Mouse (Mus musculus): ENCODE measurements at regions not wholly inside any gene's neighbourhood (a gene's known extent, or its start where the extent isn't known, plus 50 kb on each side); places are given as distances from the start of the nearest gene placed in this dataset.
A peak's percentile ranks its signal among the peaks of the same experiment; 100 is the strongest.

DNA sequence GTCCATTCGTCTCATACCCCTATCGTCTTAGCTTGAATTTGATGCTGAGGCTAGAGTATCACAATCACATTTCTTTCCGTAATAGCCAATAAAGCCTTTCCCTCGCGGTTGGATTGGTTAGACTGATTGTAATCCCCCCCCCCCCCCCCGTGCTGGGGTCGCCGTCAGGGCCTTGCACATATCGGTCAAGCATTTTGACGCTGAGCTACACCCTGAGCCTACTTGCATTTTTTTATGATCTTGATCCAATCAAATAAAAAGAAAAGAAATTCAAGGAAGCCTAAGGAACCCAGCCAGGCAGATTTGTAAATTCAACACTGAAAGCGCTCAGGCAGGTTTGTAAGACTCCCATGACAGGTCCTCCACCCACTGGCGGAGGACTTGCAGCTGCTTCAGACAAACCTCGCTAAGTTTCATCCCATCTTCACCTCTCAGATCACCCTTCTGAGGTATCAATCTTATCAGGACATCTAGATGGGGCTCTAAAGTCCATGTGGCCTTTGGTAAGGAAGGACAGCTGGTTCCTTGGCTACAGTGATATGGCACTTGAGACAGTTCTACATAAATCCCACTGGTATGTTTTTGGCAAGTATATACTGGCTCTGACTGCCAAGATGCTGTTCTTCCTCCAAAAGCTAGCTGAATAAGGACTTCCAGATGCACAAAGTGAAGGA lies 66.8 kb upstream of the Cd93 start:
- H3K27ac ChIP-seq = no peak overlapping the region
- no peak for DNase-seq (ENCODE audit: low spot score in 2 of 2)
- no peak for TF ChIP-seq CTCF (conservative IDR thresholded peaks at IDR 0.05)
- H3K4me3 ChIP-seq = no peak overlapping the region

DNA sequence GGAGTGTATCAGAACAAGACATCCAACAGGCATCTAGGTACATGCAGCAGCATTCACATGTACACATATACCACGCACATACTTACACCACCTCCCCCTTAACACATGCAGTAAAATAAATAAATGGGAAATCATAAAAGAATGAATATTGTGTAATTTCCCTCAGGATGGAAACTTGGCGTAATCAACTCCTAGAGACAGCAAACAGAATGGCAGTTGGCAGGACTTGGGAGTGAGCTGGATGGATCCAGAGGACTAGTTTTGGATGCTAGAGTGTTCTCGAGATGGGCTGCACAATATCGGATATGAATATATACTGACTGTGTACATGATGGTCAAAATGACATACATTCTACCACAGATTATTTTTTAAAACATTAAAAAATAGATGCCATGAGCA lies 66.0 kb upstream of the Cd93 start:
- TF ChIP-seq CTCF (conservative IDR thresholded peaks at IDR 0.05) = no peak
- Histone ChIP-seq H3K4me3 (no peak overlapping the region), H3K27ac (no peak overlapping the region)
- no peak for DNase-seq (ENCODE audit: low spot score in 2 of 2)

DNA sequence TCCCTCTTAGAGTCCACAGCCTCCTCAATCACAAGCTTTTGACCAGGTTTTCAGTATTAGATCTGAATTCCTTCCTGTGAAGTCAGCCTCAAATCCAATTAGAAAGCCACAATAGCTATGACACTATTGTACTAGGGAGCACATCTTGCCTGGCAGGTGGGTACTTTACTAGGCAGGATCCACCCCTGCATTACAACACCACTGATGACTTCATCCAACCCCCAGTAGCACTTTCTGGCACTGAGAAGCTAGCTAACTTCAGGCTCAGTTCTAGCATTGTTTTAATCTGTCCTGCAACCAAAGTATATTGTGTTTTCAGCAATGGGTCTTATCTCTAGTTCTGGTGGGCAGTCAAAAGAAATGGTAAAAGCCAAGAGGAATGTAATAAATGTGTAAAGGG lies 64.2 kb upstream of the Cd93 start:
- no peak for DNase-seq (ENCODE audit: low spot score in 2 of 2)
- Histone ChIP-seq H3K4me3 (no peak overlapping the region), H3K27ac (no peak overlapping the region)
- TF ChIP-seq CTCF (conservative IDR thresholded peaks at IDR 0.05) = no peak

DNA sequence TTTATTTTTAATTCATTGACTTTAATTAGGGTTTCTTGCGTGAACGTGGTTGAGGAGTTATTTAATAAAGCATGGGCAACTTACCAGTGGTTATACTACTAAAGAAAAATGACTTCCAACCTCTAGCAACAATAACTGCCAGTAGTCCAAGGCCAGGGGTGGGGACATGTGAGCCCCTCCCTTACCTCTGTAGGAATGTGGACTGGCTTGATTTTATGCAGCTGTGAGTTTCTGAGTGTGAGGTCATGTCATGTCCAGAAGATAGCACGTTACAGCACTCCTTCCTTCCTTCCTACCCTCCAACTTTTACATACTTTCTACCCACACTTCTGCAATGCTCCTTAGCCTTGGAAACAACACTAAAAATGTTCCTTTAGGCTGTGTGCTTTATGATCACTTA lies 63.6 kb upstream of the Cd93 start:
- no peak for DNase-seq (ENCODE audit: low spot score in 2 of 2)
- no peak overlapping the region for H3K4me3 ChIP-seq
- H3K27ac ChIP-seq = no peak overlapping the region
- no peak for TF ChIP-seq CTCF (conservative IDR thresholded peaks at IDR 0.05)

DNA sequence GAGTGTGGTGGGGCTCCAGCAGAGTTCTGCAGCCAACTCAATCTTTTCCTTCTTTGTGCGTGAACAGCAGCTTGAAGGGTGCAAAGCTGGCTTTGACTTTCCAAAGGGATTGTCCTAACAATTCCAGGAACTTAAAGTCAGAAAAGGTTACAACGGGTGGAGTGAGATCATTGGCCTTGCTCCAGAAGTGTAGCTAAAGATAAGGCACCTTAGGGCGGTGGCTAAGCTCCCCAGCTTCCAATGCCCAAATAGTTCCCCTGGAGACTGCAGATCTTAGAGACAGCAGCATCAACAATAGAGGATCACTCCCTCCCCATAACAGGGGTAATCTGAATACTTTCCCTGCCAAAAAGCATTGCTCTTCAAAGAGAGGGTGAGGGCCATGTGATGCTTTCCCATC lies 62.3 kb upstream of the Cd93 start:
- DNase-seq (ENCODE audit: low spot score in 2 of 2) = no peak
- Histone ChIP-seq H3K27ac (no peak overlapping the region), H3K4me3 (no peak overlapping the region)
- TF ChIP-seq CTCF (conservative IDR thresholded peaks at IDR 0.05) = no peak

DNA sequence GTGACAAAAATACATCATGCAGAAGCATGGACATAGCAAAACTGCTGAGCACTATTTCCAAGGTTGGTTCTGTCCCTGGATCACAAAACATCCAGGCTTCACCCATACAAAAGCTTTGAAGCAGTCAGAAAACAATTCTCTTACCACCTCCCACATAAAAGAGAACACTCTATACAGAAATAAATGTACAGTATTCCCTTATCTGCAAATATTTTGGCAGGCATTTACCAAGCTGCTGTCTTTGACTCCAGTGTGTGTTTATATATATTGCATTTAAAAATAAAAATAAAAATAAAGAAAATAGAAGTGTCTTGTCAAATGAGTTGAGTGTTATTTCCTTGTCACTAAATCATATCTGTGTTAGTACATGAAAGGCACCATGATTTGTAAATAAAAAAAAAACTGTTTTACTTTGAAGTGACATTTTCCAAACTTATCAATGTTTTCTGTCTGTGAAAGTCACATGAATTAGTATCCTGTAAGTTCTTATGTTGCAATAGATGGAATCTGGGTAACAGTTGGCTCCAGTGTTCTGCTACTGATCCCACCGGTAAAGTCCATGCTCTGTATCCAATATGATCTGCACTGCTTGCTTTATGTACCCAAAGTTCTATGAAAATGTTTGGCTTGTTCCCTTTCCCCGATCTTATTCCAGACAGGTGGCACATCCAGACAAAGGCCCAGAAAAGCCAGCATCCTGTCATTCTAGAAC lies 59.9 kb upstream of the Cd93 start:
- DNase-seq (ENCODE audit: low spot score in 2 of 2) = no peak
- TF ChIP-seq CTCF (conservative IDR thresholded peaks at IDR 0.05) = no peak
- Histone ChIP-seq H3K27ac (no peak overlapping the region), H3K4me3 (no peak overlapping the region)

DNA sequence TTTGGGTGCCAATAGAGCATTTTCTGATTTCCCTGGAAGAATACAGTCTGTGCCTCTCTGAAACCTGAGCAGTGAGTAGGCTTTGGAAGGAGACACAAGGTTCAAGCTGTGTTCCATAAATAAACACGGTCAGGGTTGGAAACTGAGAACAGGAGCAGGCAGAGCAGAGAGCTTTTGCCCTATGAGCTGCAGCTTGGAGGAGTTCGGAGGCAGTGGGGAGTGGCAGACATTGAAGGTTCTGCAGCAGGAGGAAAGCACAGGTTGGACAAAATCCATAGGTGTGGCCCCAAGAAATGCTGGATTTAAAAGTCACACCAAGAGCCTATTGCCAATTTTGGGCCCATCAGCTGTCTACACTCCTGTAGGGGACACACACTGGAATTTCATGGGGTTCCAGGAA lies 59.0 kb upstream of the Cd93 start:
- no peak for TF ChIP-seq CTCF (conservative IDR thresholded peaks at IDR 0.05)
- DNase-seq (ENCODE audit: low spot score in 2 of 2) = no peak
- Histone ChIP-seq H3K4me3 (no peak overlapping the region), H3K27ac (no peak overlapping the region)

DNA sequence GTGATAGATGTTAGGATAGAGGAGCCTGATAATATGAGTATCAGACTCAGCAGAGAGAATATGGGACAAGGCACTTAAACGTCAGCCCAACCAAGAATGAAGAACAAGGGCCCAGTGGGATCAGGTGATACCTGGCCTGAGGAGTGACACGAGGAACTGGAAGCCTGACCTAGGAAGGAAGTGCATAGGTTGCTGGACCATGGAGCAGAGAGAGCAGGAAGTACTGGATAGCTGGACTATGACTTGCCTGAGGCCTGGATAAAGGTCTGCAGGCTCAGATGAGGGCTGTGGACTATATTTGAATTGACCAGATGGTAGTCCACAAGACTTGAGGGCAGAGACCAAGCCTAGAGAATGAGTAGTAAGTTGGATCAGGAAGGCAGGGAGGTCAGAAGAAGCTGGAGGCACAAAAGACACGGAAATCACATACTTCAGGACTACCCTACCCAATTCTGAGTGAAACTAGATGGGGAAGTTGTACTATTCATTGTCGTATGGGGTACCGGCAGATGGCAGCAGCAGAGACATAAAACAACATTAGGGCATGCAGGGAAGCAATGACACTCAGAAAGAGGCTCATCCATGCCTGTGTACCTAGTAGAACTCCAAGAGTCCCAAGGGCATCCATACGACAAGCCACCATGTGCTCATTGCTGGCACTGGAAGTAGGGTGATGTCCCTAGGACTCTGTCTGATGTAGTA lies 57.0 kb upstream of the Cd93 start:
- Histone ChIP-seq H3K27ac (no peak overlapping the region), H3K4me3 (no peak overlapping the region)
- no peak for DNase-seq (ENCODE audit: low spot score in 2 of 2)
- TF ChIP-seq CTCF (conservative IDR thresholded peaks at IDR 0.05) = peak; percentile 42

DNA sequence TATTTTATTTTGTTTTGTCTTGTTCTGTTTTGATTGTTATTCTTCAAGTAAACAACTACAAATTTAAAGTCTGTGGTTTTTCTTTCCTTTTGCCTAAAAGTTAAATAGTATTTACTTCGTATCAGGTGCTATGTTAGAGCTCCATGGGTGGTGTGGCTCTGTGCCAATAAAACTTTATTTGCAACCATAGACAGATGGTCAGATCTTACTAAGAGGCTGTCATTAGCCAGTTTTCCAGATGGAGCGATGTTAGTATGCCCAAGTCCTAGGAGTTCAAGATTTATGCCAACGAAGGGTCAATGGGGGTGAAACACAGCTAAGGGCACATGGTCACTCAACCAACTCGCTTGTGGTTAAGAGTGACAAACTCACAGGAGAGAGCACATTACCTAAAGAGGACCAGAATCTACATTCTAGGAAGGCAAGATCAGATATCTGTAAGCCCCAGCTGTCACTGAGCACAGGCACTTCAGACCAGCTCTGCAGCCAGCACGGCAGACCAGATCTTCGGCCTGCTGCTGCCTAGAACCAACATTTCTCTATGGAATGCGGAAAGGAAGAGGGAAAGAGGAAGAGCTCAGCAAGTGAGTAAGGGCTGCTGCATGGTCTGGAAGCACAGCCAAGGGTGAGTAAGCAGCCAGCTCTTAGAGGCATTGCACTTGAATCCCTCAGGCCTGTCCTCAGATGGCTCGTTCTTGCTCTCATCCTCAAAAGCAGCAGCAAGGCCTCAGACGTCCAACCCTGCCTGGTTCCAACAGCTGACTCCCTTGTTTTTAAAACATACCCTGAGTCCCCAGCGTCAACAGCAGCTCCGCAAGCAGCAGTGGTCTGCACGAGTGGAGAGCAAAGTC lies 54.3 kb upstream of the Cd93 start:
- TF ChIP-seq CTCF (conservative IDR thresholded peaks at IDR 0.05) = no peak
- DNase-seq (ENCODE audit: low spot score in 2 of 2) = no peak
- Histone ChIP-seq H3K4me3 (no peak overlapping the region), H3K27ac (no peak overlapping the region)

DNA sequence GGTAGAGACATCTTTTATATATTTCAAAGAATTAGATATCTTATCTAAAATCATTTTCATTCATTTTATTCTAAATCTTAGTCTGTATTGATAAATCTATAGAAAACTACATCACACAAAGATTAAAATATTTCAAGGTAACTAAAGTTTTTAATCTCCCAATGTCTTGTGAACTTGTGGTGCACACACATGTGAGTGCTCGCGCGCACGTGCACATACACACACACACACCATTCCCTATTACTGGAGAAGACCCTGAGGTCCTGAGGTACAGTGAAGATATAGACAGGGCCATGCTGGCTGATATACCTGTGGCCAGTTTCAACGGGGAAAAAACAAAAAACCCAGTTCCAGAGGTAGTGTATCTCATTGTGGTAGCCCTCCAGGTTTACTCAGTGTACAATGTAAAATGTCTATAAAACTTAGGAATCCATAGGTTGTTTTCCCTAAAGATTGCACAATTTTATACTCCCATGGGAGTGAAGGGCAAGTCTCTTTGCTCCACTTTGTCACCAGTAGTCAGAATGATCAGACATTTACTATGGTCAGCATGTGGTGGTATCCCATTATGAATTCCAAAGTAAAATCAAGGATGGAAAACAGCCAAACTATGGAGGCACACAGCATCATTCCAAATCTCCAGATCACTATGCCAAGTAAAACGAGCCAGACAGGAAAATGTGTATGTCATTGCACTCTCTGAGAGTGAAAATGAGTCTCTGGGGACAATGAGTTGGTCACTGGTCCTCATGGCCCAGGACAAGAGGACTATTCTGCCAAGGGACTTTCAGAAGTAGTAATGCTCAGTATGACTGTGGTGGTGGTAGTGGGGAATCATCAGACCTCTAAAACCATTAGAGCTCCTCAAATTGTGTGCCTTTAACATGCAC lies 53.0 kb upstream of the Cd93 start:
- H3K27ac ChIP-seq = no peak overlapping the region
- DNase-seq (ENCODE audit: low spot score in 2 of 2) = no peak
- TF ChIP-seq CTCF (conservative IDR thresholded peaks at IDR 0.05) = no peak
- no peak overlapping the region for H3K4me3 ChIP-seq

DNA sequence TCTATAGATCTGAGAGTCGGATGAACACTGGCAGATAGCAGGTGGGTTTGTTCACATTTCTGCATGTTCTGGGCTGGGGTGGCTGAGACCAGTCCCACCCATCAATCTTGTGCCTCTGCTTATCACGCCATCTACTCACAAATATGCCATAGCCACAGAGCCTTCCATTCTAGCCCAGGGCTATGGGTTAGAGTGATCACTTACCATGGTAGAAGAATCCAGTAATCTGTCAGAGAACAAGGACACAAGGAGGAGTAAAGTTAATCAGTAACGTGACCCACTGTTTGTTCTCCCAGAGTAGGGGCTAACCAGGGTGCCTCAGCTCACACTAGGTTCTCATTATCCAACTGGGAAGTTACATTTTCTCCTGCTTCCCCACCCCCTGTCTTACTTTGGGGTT lies 52.1 kb upstream of the Cd93 start:
- no peak overlapping the region for H3K27ac ChIP-seq
- DNase-seq (ENCODE audit: low spot score in 2 of 2) = no peak
- no peak for TF ChIP-seq CTCF (conservative IDR thresholded peaks at IDR 0.05)
- H3K4me3 ChIP-seq = no peak overlapping the region

DNA sequence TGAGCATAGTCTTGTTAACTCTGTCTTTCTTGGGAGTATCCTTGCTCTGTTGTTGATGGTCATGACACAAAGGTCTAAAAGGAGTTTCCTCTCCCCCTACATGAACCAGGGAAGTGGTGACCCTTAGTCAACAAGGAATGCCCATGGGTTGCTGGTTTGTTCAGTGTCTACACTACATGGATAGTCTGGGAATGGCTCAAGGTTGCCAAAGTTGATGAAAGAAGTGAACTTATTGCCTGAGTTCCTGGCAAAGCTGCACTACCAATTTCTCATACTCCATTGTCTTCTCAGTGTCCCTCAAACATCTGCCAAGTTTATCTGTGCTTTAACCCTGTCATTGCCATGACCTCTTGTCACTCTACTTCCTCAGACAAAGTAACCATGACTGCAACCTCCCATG lies 49.9 kb upstream of the Cd93 start:
- TF ChIP-seq CTCF (conservative IDR thresholded peaks at IDR 0.05) = no peak
- Histone ChIP-seq H3K27ac (no peak overlapping the region), H3K4me3 (no peak overlapping the region)
- no peak for DNase-seq (ENCODE audit: low spot score in 2 of 2)
